Mouse (Mus musculus) T-helper 2 cell (primary cell): Measurements from ENCODE around the gene Tsfm.

Experiments
- in situ Hi-C: fragments of 300-600 bp; cut with MboI, MseI; formaldehyde crosslinking; loops from one replicate; pipeline ENCODE4 v1.15.1; 2025; ENCODE audit warnings: high pct_unique_total_duplicates

Gene Tsfm

DNA sequence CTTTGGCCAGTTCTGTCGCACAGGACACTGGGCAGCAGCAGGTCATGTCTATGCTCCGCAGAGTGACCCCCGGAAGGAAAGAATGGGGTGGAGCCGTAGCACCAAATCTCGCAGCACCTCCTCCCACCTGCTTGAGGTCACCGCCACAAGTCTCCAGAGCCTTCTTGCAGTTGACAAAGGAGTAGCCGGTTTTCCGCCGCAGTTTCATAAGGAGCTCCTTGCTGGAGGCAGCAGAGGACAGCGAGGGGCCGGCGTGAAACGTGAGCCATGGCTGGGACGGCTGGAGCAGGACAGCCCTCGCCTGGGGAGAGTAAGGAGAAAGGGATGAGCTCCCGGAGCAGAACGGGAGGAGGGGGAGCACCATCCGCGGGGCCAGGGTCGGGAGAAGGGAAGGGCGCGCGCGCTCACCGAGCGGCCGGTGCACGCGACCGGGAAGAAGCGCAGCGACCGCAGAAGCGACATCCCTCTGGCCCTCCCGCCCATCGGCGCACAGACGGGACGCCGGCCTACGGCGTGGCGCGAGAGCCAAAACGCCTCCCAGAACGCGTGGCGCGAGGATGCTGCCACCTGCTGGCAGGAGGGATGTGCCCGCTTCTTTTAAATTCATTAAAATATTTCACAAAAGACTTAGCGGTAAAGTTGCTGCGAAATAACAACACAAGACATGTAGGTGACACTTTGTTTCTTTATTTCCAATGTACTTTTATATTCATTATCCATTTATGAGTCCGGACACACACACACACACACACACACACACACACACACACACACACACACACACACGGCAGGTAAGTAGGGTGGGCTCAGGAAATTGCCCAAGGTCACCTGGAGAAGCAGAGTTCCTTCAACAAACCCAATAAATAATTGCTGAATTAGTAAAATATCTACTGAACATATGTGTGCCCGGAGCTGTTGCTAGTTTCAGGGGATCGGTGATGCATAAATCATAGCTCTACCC, at the start of gene Tsfm:
Gene Tsfm (minus strand): TSS at position 505 of the 961 bp plus-strand sequence.
- in situ Hi-C loops = loop anchor here (25.0 kb wide), 1 partner anchor 1882 kb away; the partner anchor contains the start of genes Bloc1s1, Cd63 and Rdh5

DNA sequence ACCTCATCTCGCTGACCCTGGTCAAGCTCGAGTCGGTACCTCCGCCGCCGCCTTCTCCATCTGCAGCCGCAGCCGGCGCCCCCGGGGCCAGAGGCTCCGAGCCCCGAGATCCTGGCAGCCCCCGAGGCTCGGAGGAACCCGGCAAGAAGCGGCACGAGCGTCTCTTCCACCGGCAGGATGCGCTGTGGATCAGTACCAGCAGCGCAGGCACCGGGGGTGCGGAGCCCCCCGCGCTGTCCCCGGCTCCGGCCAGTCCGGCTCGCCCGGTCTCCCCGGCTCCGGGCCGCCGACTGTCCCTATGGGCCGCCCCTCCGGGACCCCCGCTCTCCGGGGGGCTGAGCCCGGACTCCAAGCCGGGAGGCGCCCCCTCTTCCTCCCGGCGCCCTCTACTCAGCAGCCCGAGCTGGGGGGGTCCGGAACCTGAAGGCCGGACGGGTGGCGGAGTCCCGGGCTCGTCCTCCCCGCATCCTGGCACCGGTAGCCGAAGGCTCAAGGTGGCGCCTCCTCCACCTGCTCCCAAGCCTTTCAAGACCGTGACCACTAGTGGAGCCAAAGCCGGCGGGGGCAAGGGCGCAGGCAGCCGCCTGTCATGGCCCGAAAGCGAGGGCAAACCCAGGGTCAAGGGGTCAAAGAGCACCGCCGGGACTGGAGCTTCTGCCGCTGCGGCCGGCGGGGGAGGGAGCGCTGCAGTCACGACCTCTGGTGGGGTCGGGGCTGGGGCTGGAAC, 49.2 kb upstream of the Tsfm start:
- in situ Hi-C loops = loop anchor here (5.0 to 10.0 kb wide), 2 partner anchors 32 to 1295 kb away; partner anchors contain the start of gene Ankrd52

- in situ Hi-C loops = loop anchor here (5.0 to 10.0 kb wide), 2 partner anchors 33 to 1296 kb away; partner anchors contain the start of gene Ankrd52
Observed at GRCm38 (mm10) chr10:127078677-127079575, 48.3 kb upstream of the Tsfm start.

DNA sequence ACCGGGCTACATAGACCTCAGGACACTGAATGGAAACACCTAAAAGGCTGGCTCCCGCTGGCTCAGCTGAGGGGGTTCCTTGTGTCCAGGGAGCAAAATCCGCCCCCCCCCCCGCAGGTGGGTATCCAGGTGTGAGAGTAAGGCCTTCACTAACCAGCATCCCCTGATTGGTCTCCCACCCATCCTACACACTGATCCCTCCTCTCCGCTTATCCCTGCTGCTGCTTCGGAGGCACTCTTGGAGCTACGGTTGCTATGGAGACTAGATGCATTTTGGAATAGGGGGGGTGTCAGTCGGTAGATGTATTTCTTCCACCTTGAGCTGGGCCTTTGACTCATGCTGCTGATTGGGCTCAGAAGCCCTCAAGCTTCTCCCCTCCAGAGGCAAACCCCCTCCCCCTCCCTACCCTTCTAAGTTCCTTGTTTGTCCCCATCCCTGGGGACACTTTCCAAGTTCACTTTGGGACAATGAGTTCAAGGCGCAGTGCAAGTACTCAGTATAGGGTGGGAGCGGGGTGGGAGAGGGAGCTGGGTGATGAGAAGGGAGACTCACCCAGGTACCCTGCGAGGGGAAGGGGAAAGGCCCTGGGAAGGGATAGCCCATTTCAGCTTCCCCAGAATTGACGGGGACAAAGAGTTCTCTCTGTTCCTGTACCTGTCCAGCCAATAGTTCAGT, 47.5 kb upstream of the Tsfm start:
- in situ Hi-C loops = loop anchor here (5.0 to 10.0 kb wide), 2 partner anchors 34 to 1297 kb away; partner anchors contain the start of gene Ankrd52

GRCm38 (mm10) chr10:127077515-127077914, 46.9 kb upstream of the Tsfm start:
- in situ Hi-C loops = loop anchor here (5.0 to 10.0 kb wide), 2 partner anchors 35 to 1297 kb away; partner anchors contain the start of gene Ankrd52

GRCm38 (mm10) chr10:127076082-127076481, 45.4 kb upstream of the Tsfm start:
- in situ Hi-C loops = loop anchor here (5.0 to 10.0 kb wide), 2 partner anchors 36 to 1299 kb away; partner anchors contain the start of gene Ankrd52

GRCm38 (mm10) chr10:127075651-127076050, 45.0 kb upstream of the Tsfm start:
- in situ Hi-C loops = loop anchor here (5.0 to 10.0 kb wide), 2 partner anchors 37 to 1299 kb away; partner anchors contain the start of gene Ankrd52

DNA sequence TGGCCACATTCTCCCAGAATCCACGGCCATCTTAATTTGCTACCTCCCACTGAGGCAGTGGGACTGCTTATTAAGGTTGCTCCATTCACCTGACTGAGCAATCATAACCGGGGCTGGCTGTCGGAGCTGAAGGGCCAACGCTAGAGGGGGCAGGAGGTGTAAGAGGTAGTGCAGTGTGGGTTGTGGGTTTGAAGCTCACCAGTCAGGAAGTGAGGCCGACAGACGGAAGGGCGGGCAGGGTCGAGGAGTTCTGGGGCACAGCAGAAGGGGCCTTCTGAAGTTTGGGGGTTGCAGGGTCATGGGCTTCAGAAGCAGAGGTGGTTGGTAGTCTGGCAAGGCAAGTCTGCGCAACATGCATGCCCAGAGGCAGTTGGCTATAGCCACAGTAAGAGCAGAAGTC, 44.4 kb upstream of the Tsfm start, which contains the start of gene Agap2:
Gene Agap2 (plus strand): TSS at position 205 of the 400 bp plus-strand sequence.
- in situ Hi-C loops = loop anchor here (5.0 to 10.0 kb wide), 2 partner anchors 37 to 1300 kb away; partner anchors contain the start of gene Ankrd52

GRCm38 (mm10) chr10:127073981-127074380, 43.3 kb upstream of the Tsfm start:
- in situ Hi-C loops = loop anchor here (10.0 kb wide), 1 partner anchor 1301 kb away; the partner anchor contains the start of gene Ankrd52

DNA sequence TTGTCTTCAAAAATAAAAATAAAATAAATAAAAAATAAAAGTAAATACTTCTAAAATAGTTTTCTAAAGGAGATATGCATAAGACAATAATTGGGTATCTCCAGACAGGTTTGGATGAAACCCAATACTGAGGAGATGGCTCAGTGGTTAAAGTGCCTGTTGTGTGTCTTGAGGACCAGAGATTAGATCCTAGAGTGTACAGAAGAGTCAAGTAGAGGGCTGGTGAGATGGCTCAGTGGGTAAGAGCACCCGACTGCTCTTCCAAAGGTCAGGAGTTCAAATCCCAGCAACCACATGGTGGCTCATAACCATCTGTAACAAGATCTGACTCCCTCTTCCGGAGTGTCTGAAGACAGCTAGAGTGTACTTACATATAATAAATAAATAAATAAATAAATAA, 42.3 kb upstream of the Tsfm start:
- in situ Hi-C loops = loop anchor here (10.0 kb wide), 1 partner anchor 1302 kb away; the partner anchor contains the start of gene Ankrd52

GRCm38 (mm10) chr10:127072270-127072669, 41.6 kb upstream of the Tsfm start:
- in situ Hi-C loops = loop anchor here (10.0 kb wide), 1 partner anchor 1303 kb away; the partner anchor contains the start of gene Ankrd52

GRCm38 (mm10) chr10:127071203-127071602, 40.6 kb upstream of the Tsfm start:
- in situ Hi-C loops = loop anchor here (10.0 kb wide), 1 partner anchor 1304 kb away; the partner anchor contains the start of gene Ankrd52

GRCm38 (mm10) chr10:127070190-127071121, 39.8 kb upstream of the Tsfm start, which contains the start of gene Tspan31:
Gene Tspan31 (minus strand): TSS chr10:127070264.
- in situ Hi-C loops = loop anchor here (10.0 kb wide), 1 partner anchor 1304 kb away; the partner anchor contains the start of gene Ankrd52

GRCm38 (mm10) chr10:127069281-127070189, 38.9 kb upstream of the Tsfm start:
- in situ Hi-C loops = loop anchor here (10.0 kb wide), 1 partner anchor 1305 kb away; the partner anchor contains the start of gene Ankrd52

DNA sequence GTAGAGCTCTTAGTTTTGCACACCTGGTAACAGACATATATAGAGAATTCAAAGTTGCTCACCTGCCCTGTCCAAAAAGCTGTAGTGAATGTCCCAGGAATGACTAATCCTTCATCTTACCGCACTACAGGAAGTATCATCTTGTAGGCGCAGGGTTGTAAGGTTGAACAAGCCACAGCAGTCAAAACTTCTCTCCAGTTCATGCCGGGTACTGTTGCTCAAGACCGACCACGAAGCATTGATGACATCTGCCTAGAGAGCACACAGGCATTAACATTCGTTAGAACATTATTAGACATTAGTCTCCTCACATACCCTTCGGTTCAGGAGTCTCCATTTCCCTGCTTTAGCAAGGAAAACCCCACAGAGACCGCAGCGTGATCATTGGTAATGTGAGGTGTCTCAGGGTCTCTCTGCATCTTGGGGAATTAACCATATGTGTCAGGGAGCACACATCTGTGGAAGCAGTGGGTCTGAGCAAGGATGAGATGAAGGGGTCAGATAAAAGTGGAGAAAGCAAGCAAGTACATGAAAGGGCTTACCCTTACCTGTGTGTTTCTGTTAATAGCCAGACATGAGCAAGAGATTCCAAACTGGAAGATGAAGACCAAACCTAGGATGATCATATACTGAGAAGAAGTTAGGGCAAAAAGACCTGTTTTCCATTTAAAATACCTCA, 37.9 kb upstream of the Tsfm start:
- in situ Hi-C loops = no loop called here

DNA sequence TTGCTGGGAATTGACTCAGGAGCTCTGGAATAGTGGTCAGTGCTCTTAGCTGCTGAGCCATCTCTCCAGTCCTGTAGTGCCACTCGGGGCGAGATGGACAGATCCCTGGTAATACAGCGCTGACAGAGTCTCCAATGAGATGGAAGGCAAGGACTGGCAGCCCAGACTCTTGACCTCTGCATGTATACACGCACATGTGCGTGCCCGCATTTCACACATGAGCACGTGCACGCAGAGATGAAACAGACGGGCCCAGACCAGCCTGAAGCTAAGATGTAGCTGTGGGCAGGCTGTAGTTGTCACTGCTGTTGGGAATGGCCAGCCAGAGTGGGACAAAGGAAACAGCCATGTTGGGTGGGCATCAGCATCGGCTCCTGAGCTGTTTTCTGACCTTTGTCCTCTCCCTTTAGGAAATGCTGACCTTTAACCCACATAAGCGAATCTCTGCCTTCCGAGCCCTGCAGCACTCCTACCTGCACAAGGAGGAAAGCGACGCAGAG, 35.9 kb upstream of the Tsfm start:
- in situ Hi-C loops = no loop called here
